Mouse (Mus musculus) spleen, adult 2 months (tissue): ENCODE data around the gene Clca3a1.

ENCODE experiments used
- CTCF ChIP-seq: fragments of 200-500 bp; IDR thresholded peaks from 2 replicates; pipeline ENCODE4 v1.5.1; 2011; ENCODE audit warnings: mild to moderate bottlenecking, inconsistent platforms; ENCODE audit not compliant: insufficient read depth, insufficient read length, insufficient replicate concordance; ENCODE audit errors: extremely low read depth
- POLR2A ChIP-seq: fragments of 200-500 bp; IDR thresholded peaks from 2 replicates; pipeline ENCODE4 v1.6.1; 2011; ENCODE audit warnings: low read depth, low read length, inconsistent platforms

DNA sequence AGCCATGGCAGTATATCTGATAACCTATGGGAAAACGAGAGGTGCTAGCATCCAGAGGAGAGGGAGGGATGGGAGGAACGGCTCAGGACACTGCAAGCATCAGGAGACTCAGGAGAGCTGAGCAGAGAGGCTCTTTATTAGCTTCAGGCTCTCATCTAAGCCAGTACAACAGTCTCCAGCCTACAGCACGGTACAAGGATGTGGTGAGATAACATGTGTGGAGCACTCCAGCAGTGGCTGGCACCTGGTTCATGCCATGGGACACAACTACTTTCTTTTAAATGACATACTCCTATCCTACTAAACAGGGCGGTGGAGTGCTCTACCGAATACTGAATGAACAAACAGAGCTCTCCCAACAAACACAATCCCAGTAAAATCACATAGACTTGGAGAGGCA lies 79.2 kb downstream of the Clca3a1 start:
- TF ChIP-seq POLR2A (no peak), CTCF (no peak)
